Mouse (Mus musculus) lung, adult 18-20 months (tissue): ENCODE measurements at regions not wholly inside any gene's neighbourhood (a gene's known extent, or its start where the extent isn't known, plus 50 kb on each side); places are given as distances from the start of the nearest gene placed in this dataset.
"Not testable (repeated sequence)": the region's sequence is repeated elsewhere in the genome, so short reads cannot be mapped to it uniquely, and the experiment has no call there.

Experiments
- DNase-seq, 2 experiments: peaks; one replicate each; pipeline ENCODE4 v3.0.0; 2022; ENCODE audit warnings: mixed read lengths in 2 of 2

DNA sequence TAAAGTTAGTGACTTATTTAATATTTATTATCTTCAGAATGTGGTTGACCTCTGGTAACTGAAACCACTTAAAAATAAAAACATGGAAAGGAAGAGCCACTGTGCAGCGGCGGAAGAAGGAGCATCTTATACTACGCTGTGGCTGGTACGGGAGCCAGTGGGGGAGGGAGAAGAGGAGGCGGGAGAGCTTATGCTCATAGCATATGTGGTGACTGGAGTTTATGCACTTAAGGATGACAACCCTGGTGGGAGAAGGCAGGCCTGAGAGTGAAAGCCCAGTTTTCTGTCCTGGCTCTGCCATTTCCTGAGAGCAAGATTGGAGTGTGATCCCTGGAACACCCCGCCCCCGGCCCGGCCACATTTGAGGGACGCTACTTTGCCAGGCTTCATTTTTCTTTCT is 145.5 kb downstream of the Tsen15 start:
- DNase-seq = no peak

DNA sequence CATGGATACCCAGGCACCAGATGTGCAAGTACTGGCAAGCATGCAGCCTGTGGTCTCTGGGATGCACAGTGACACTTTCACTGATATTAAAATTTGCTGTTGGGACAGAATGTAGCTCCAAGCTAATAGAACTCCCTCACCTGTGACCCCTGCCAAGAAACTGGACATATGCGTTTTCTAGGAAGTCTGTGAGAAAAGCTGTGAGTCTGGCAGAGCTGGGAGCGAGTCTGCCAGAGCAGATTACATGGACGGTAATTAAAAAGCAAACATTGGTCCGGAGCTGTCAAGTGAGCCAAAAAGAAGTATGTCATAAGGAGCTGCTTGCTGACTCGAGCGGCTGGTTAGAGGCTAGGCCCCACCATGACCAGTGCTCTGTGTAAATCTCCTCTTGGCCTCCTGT is 147.1 kb downstream of the Tsen15 start:
- DNase-seq = no peak

DNA sequence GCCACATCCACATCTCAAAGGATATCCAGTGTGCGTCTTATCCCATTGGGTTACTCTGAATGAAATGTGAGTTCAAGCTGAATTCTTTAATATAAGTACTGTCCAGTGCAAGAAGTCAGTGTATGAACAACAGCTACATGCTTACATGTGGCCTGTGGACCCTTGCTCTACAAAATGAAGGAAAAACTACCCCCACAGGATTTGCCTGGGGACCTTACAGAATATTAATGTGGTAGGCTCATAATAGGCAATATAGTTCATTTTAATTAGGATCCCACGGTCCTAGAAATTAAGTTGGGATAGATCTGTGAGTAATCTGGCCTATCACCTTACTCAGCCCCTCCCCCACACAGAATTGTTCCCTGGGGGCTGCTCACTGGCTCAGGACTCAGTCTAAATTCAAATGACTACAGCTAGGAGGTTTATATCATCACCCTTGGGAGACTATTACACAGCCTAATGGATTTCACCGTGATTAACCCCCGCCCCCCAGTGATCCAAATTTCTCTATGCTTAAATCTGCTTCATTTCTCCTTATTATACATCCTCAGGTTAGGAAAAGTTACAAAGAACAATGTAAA is 145.4 kb upstream of the 1700025G04Rik start:
- no peak for DNase-seq

DNA sequence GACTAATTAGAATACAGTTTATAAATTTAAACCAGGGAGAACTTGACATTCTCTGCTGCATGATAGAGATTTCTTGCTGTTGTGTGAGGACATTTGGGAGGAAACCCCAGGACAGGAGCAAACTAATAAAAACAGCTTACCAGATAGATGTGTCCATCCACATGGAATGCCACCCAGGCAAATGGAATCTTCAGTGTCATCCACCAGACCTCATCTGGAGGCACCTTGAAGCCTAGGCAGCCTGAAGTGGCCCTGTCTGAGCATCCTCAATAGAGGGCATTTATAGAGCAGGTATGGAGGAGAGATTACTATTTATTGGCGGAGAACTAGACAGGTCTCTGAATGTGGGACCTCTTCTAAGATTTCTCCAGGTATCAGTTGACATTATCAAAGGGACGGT is 144.8 kb upstream of the 1700025G04Rik start:
- no peak for DNase-seq

DNA sequence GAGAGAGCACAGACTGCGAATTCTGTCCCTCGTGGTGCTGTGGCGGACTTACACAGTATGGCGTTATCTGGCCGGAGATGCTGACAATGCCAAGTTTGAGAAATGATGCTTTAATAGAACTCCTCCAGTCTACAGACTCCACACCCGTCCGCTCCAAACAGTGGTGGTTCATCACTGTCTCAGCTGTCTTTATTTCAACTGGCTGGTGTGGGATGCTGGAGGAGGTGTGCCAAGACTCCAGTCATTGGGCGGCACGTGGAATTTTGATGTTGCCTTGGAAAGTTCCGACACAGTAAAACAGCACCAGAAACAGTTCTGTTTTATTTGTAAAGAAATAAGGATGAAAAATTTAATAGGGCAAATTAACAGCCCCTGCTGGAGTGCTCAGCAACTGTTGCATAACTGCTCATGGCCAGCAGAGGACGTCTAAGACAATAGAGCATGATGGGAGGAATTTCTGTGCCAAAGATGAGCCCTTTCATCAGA is 141.8 kb upstream of the 1700025G04Rik start:
- DNase-seq = no peak

DNA sequence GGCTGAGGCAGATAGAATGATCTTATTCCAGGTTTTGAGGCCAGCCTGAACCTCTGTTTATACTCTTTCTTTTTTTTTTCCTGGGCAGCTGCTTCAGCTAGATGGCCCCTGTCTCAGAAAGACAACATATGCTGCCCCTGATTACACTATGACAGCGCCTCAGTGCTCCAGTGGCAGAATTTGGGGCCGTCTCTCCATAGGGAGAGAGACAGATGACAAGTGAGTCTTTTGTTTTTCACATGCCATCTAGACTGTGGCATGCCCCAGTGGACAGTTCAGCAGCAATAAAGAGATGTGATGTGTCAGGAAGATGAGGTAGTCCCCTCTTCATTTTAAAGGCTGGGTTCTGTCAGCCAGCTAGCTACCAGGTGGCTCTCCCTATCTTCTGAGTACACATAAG is 139.8 kb upstream of the 1700025G04Rik start:
- no peak for DNase-seq

DNA sequence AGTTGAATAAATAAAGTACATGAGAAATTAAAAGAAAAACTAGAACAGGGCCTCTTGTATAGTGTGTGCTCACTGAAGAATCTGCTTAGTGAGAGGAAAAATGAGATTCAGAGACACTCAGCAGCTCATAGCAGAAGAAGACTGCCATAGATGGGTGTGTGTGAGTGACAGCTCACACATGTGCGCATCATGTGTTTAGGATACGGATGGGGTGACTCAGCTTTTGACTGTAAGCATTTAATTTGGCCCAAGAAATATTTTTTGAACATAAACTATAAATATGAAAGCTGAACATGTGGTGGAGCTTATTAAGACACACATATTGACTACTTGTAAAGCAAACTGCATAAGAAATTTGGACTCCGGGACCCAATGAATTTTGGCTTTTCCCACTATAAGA is 136.1 kb upstream of the 1700025G04Rik start:
- DNase-seq = no peak

DNA sequence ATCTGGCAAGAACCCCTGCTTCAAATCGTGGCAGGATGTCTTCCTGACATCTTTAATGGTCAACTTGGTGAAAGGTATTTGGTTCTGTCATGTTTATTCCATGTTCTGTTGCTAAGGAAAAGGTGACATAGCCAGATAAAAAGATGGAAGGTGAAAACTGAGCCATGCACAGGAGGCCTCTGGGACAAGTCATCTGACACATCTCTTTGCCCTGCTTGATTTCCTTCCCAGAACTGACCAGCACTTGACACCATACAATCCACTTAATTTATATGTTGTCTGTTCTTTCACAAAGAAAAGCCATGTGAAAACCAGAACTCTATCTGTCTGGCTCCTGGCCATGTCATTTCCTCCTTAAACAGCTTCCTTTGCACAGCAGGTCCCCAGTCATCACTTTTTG is 133.7 kb upstream of the 1700025G04Rik start:
- no peak for DNase-seq

DNA sequence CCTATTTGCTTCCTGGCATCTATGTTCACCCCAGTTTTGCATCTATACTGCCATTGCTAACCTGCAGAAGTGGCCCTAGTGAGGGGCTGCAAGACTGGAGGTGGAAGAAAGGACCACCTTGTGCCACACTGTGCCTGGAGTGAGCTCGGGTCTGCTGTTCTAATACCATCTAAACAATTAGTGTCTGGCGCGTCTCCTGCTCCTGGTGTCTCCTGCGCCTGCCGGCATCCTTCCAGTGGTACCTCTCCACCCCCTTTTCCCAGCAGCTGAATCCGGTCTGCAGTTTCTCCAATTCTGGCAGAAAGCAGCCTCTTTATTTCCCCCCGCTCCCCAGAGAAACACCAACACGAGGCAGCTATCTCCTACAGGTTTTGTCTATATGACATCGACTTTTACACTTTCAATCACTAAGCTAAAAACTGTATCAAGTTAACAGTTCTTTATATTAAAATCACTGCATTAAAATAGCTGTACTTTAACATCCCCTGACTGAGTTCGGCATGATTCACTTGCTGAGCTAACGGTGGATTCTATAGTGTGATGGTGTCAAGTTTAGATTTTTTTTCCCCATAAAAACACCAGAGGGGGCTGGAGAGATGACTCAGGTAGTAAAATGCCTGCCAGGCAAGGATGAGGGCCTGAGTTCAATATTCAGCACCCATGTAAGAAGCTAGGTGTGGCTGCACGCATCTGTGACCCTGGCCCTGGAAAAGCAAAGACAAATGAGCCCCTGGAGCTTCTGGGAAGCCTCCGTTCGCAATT is 131.1 kb upstream of the 1700025G04Rik start:
- no peak for DNase-seq

DNA sequence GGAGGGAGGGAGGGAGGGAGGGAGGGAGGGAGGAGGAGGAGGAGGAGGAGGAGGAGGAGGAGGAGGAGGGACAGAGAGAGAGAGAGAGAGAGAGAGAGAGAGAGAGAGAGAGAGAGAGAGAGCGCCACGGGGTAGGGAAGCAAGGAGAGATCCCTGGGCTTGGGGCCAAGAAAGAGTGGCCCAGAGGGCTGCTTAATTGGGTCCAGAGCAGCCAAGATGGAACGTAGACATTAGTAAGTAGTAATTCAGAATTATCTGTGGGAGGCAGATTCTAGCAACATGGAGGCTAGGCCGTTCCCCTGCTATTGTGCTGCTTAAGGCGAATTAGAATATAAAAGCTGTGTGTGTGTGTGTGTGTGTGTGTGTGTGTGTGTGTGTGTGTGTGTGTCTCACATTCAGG is 129.8 kb upstream of the 1700025G04Rik start:
- not testable (repeated sequence) for DNase-seq

DNA sequence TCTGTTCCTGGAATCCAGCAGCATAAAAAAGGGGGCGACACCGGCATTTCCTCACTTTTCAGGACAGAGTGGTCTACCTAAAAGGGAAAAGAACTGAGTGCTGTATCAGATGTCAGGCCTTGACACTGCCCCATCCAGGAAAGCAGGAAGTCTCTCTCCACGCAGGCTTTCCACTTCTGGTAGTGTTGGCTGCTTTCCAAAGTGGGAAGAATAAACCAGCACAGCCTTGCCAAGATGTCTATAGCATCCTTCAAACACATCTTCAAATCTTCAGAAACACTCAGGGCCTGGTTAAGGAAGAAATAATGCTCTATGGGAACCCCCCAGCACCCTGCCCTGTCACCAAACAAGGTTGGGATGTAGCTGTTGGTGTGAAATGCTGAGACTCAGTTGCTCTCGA is 127.5 kb upstream of the 1700025G04Rik start:
- DNase-seq = no peak

DNA sequence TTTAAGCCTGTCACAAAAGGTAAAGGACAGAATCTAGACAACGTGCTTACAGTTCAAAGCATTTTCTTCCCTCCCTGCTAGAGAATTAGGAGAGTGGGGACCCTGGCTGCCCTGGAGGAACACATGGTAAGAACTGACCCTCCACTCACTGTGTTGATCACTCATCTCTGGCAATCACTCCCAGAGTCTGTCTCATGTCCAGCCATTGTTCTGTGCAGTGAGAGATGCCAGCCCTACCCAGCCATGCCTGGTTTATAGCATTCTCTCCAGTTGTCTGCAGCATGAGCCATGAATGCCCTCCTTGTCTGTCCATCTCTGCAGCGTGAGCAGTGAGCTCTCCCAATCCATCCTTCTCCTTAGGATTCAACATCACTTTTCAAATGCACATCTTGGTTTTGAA is 124.5 kb upstream of the 1700025G04Rik start:
- DNase-seq = no peak

DNA sequence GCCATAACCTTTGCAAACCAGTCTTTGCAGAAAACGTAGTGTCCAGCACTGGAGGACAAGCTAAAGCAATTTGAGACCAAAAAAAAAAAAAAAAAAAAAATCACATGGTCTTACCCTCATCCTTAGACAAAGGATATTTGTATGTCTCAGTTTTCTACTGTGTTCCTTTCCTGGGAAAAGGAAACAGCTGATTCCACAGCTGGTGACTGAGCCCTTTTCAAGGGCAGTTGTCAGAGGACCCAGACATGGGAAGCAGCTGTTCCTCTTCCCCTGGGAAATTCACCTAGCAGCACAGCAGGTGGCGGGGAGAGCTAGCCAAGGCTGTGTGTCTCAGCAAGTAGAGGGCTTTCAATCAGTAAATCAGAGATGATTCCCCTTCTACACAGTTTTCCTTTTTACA is 113.3 kb upstream of the 1700025G04Rik start:
- no peak for DNase-seq

DNA sequence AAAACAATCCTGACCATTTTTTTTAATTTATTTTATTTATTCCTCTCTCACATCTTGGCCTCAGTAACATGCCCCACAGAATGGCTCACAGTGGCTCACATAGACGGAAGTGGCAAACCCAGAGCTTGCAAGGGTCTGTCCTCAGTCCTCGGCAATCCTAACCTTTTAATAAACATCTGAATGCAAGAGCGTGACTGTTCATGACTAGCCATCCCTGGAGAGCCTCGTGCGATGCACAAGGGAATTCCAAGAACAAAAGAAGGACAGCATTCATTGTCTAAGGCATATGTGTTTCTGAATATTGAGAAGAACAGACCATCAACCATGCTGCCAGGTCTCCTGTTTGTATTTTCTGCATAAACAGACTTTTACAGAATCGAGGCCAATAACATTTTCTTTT is 98.8 kb upstream of the 1700025G04Rik start:
- no peak for DNase-seq

DNA sequence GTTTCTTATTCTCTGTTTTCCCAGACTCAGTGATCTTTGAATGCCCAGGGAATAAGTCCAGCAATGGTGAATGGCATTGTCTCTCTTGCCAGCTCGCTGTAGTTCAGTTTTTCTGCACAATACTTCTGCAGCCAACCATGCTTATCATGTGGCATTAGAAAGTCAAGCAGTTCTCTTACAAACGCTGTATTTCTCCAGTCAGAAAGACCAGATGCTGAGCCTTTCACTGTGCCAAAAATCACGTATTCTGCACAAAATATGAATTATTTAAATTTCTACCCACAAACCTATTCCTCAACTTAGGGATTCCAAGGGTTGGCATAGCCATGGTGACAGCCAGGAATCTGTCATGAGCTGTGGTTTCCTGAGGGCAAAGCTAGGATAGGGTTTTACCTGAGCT is 95.0 kb upstream of the 1700025G04Rik start:
- no peak for DNase-seq

DNA sequence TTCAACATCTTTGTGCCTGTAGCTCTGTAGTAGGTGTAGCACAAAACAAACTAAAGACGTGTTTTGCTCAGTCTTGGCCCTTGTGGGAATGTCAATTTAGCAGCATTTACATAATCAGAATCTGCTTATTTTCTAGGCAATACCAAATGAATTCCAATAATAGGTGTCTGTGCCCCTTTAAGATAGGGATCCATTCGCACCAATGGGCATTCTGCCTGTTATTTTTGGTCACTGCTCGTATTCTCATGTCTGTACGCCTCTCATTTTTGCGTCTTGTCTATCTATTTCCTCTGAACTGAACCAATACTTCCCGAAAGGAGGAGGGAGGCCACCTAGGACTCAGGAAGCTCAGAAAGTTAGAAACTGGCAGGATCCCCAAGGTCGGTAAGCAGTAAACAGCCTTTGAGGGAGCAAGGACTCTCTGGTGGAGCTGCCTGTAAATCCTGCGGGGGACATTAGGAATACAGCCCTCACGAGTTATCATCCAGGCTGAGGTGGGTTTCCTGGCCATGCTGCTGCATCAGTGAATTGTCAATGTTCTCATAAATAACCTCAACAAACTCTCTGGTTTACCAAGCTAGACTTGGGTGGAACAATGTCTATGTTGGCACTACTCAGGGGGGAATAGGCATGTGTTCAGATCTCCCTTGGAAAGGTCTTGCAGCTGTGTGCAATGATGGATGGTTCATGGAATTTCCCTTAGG is 86.5 kb upstream of the 1700025G04Rik start:
- DNase-seq = no peak

DNA sequence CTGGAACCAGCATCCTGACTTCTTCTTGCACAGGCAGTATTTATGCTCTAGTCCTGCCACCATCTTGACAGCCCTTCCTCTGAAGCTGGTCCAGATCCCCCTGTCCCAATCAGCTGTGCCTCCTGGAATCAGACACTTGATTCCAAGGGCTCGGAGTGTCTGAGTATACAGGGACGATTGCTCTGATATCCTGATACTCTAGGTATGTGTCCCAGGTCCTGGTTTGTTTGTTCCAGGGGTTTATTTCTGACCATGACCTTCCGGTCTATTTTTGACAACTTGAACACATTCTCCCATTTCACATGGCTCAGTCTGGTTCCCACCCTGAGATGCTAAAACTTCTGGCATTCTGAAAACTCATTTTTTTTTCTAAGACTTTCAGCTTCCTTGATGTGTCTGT is 85.8 kb upstream of the 1700025G04Rik start:
- no peak for DNase-seq

DNA sequence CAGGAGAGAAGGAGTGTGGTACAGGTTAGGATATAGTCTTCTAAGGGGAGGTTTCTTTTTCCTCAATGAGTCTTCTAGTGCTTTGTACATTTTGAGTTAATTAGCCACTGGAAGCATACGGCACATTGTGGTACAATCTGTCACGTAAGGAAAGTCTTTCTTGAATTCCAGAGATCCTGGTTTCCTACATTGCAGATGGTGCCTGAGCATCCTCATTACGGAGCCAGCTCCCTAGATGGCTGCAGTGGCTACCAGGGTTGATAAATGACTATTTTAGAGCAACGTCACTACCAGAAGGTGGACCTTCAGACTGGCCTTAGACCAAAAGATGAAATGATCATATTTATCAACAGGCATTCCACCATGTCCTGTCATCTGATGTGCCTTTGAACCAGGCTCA is 84.5 kb upstream of the 1700025G04Rik start:
- DNase-seq = no peak

DNA sequence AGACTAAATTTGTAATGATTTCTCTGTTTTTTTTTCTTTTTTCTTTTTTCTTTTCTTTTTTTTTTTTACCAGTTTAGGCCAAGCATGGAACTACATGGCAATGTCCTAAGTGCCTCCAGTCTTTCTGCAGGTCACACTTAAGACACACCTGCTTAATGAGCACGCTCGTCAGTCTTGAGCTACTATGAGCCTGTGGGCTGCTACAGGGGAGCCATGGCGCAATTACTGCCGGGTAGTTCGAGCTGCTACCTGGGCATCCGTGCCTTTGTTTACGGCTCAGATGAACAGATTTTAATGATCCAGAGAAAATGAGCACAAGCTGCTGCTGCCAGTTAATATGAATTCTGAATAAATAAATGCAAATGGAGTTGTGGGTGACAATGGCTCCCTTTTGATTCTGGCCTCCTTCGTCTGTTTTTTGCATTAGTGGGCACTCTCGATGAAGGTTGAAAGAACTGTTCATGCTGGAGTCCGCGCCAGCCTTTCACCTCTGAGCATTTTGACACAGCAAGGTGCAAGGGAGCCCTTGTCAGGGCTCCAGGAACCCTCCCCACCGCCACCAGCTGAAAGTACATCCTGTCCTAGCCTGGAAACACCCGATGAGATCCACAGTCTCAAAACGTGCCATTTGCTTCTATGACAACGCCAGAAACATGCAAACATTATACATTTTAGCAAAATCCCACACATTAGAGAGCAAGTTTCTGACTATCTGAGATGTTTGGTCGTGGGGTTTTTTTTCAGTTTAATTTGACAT is 81.3 kb upstream of the 1700025G04Rik start:
- DNase-seq = no peak

DNA sequence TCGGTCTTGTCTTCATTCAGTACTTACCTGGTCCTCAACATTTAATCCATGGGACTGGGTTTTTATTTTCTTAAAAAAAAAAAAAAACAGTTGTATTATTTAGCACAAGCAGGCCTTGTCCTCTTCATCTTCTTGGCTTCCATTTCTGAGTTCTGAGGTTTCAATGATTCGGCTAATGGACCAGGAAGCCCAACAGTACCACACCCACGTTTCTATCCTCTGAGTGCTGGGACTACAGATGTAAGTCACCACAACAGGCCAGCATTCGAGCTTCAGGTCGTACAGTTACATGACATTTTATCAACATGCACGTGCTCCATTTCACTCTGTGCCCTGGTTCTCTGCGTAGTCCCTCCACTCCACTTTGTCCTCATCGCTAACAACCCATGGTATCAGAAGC is 80.7 kb upstream of the 1700025G04Rik start:
- DNase-seq = no peak

DNA sequence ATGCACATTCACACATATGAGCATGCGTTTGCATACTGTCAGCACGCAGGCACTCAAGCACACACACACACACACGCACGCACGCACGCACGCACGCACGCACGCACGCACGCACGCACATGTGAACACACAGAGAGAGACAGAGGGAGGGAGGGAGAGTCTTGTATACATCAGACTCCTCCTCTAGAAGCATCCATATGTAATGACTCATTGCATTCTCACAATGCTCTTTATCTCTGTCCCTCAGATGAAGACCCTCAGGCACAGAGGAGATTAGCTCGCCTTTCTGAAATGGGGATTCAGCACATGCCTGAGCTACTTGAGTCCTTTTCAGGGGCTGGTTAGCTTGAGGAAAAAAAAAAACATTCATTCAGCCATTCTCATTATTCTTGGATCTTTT is 79.6 kb upstream of the 1700025G04Rik start:
- no peak for DNase-seq

DNA sequence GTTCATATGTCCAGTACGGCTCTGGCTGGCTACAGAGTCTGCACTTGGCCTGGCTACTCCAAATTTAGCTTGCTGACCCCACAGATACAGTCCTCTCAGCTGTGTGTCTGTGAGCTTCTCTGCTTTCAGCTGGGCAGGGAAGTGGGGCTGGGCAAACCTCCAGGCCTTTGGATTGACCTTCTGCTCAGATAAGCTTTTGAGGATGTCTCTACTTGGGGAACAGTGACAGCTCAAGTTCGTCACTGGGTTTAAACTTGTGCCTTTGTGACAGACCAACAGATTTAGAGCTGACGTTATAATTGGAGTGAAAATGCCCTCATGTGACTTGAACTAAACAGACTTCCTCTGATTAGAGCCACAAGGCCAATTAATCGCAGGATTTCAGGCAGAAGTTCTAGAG is 78.4 kb upstream of the 1700025G04Rik start:
- no peak for DNase-seq

DNA sequence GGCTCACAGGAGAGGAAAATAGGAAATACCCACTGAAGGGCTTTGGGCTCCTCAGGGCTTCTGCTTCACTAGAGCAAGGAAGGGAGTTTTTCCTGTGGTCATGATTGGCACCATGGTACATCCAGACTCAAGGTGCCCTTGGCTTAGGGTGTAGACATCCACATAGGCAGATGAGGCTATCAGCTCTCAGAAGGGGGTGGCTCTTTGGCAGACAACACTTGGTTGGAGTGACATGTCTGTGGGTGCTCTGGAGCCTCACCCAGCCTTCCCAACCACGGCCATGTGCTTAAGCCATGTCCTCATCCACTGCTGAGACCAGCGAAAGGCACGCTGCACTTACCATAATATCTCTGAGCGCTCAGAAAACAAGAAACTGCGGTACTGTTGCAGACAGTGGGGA is 77.8 kb upstream of the 1700025G04Rik start:
- no peak for DNase-seq
